Mouse (Mus musculus) stomach, postnatal 0 days (tissue): Measurements from ENCODE around the gene Erc2.

Source experiments
- CTCF ChIP-seq: IDR thresholded peaks from 2 replicates; pipeline ENCODE4 v1.5.1; 2016; ENCODE audit warnings: antibody characterized with exemption, low read depth, mild to moderate bottlenecking, moderate library complexity
- EP300 ChIP-seq: optimal IDR thresholded peaks from 2 replicates; pipeline ENCODE3; 2016; ENCODE audit warnings: antibody characterized with exemption

DNA sequence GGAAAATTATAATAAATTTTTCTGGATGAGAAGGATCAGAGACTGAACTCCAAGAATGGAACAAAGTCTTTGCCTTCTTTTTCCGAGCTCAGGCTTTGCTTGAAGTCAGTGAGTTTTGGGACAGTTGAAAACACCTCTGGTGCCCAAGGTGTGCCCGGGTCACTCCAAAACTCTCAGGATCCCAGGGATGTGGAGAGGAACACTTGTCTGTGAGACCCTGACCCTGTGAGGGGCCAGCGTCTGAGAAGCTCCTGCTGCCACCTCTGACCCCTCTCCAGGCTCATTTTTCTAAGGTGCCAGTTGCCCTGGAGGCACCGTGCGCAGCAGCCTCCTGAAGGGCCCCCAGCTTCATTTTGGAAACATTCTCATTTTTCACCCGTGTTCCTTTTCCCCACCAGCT lies 893.1 kb downstream of the Erc2 start:
- TF ChIP-seq CTCF (no peak), EP300 (no peak)
